Mouse (Mus musculus) fibroblast of lung, adult 2 months (primary cell): ENCODE measurements at regions not wholly inside any gene's neighbourhood (a gene's known extent, or its start where the extent isn't known, plus 50 kb on each side); places are given as distances from the start of the nearest gene placed in this dataset.
A peak's percentile ranks its signal among the peaks of the same experiment; 100 is the strongest.

Experiments used
- DNase-seq: peaks from one replicate; pipeline ENCODE4 v3.0.0-alpha.2; 2011; ENCODE audit warnings: low read depth

- DNase-seq, result peak; percentile 18
These were observed 223.2 kb upstream of the Agtr1b start for GRCm38 (mm10) chr3:20590143-20590542.

DNA sequence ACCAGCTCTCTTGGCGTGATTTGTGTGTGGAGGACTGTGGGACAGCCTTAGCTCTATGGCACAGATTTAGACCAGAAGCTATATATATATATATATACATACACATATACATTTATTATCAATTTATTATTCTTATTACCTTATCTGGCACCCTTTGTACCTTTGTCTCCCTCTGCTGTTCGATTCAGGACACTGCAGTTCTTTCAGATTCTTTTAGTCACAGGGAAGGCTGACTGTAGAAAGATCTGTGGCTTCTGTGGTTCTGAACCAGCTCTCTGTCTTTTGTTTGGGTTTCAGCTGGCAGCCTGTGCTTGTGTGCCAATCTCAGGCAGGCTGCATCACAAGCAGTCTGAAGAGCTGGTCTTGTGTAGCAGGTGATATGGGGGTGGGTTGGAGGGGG is 184.6 kb upstream of the Agtr1b start:
- DNase-seq, result peak; percentile 12

DNA sequence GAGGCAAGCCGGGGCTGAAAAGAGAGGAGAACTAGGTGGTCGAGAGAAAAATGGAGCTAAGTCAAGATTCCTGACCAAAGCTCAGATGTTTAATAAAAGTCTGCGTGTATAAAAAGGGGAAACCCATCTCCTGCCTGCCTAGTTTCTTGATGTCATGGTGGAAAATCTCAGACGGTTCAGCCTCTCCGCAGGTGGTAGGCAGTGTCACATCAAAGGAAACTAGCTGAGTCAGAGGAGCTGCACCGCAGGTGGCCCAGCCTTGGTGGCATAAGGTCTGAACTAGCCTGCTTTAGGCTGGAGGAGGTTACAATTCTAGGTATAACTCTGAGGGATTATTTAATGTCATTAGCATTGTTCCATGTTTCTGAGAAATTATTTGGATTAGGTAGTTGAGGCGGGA is 177.0 kb upstream of the Agtr1b start:
- DNase-seq, result no peak

- no peak for DNase-seq
These were observed 171.6 kb upstream of the Agtr1b start for GRCm38 (mm10) chr3:20538492-20539004.

DNA sequence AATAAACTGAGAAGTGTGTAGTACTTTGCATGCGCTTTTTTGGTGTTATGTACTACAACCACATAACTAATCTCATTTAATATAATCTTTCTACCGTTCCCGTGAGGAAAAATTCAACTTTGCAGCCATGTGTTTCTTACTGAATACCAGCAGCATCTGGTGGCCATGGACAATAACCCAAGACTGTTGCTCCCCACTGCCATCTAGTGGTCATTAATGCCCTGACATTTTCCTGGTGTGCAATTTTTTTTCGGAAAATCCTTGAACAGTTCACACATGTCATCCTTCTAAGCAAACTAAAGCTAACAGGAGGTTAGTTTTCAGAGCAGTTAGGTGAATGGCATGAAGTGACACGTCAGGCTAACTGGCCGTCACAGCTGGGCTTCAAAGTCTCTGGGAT is 153.8 kb upstream of the Agtr1b start:
- peak; percentile 8 for DNase-seq

DNA sequence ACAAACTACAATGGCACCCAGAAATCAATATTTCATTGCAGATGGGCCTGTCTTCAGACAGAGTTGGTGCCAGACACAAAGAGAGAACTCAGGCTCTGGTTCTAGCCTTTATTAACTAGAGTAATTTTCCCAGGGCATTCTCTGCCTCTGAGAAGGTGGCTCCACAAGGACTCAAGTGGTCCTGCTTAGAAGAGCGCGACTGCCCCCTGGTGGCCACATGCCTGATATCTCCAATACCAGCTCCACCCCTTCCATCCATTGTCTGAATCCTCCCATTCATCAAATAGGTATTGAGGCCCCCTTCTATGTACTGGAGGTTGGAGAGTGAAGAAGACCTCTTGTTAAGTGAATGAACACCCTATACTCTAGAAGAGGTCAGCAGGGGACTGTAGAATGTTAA is 142.2 kb upstream of the Agtr1b start:
- peak; percentile 8 for DNase-seq

DNA sequence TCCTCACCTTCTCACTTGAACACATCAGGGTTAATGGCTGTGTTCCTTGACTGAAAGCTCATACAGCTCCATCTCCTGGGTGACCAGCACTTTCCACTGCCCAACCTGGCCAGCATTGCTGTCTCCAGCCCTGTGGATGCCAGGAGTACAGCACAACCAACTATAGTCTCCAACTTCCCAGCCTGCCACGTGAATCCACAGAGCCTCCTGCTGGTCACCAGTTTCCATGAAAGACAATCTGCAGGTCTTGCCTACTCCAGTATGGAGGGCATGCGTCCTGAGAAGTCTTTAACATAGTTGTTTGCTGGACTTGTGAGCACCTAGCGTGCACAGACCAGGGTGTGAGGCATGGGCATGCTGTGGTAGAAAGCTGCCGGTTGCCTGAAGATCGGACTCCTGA is 138.6 kb upstream of the Agtr1b start:
- DNase-seq, result no peak
